Mouse (Mus musculus): ENCODE results near the gene Tmem51. TPM values are rescaled to one million over a fixed set of nuclear protein-coding genes. Genes with fewer than 3 reads are reported as not detected.

Gene Tmem51
- 6.8 and 7.9 TPM in 2 replicates for polyA plus RNA-seq (2015; fragmentation: Nextera tagmentation; extraction: Ambion mirVana)

DNA sequence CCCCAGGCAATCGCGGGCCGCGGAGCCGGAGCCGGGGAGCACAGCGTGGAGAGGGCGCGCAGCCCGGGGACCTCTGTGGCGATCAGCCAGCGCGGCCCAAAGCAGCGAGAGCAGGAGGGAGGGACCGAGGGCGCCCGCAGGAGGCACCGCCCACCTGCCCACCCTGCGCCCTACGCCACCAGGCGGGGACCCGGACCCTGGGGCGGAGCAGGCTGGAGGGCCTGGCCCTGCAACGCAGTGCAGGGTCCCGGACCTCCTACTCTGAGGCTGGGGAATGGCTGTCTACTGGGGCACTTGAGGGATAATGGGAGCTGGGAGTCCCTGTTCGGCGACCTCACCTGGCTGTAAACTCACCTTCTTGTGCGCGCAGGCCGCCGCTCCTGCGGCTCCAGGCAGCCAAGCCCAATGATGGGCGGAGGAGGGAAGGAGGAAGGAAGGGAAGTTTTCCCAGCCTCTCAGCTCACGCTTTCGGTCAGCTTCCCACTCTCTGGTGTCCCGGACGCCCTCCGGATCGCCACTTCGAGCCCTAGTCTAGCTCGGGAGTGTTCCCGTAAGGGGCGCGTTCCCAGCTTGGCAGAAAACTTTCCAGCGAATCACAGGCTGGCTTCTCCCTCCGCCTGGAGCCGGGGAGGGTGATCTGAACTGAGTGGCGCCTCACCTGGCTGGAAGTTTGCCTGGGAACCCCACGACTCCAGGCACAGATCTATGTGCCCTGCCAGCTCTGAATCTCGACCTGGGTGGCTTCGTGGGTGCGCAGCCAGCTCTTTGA, at the start of gene Tmem51:
Tmem51 (minus strand) TSS at position 174 of the 769 bp plus-strand sequence.

DNA sequence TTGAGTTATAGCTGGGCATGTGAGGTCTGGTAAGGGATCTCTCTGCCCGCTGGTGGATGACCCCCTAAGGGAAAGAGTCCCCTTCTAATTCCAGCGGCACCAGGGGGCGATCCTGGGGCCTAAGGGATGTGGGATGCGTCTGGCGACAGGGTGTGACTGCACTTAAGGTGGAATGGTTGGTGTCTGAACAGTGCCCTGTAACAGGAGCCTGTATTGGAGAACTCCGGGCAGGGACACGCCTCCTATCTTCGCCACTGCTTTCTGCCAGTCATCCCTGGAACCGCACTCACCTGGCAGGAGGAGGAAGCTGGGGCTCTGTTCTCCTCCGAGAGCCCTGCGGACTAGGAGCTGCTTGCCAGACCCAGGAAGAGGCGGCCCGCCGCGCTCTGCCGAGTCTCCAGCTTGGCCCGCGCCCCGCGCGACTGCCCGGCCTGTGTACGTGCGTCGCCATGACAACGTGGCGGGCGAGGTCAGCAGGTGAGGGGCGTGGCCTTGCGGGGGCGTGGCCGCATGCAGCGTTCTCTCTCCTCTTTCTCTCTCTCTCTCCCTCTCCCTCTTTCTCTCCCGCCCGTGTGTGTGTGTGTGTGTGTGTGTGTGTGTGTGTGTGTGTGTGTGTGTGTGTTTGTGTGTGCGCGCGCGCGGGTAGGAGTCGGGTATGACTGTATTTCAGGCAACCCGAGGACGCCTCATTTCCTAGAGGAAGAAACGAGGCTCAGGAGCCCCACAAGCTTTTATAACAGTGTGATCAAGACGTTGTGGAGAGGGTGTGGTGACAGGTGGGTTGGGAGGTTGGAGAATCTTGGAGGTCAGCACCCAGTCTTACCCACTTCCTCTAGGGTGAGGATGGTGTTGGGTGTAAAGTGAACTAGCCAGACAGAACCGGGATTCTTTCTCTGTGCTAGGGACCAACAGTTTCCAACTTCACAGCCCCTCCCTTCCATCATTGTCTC, 69.2 kb downstream of the Tmem51 start, which contains the start of gene Fhad1:
Fhad1 (minus strand) TSS at position 424 of the 950 bp plus-strand sequence.

Other genes with a start within 250 kb of the Tmem51 start
- gene Ctrc, start 237.9 kb downstream of the Tmem51 start, polyA plus RNA-seq (2015; fragmentation: Nextera tagmentation; extraction: Ambion mirVana): not detected in 2 replicates
- gene Efhd2, start 209.4 kb downstream of the Tmem51 start, polyA plus RNA-seq (2015; fragmentation: Nextera tagmentation; extraction: Ambion mirVana): 95.7 and 103 TPM in 2 replicates
- gene Fhad1, start 69.2 kb downstream of the Tmem51 start, polyA plus RNA-seq (2015; fragmentation: Nextera tagmentation; extraction: Ambion mirVana): 5.3 and 6.3 TPM in 2 replicates
- gene Kazn, start 155.1 kb upstream of the Tmem51 start, polyA plus RNA-seq (2015; fragmentation: Nextera tagmentation; extraction: Ambion mirVana): 19.4 and 22.7 TPM in 2 replicates

All from neural tube, postnatal 0 days (tissue).